Mouse (Mus musculus): ENCODE data around the gene 1700001O22Rik. TPM values are rescaled to one million over a fixed set of nuclear protein-coding genes. Genes with fewer than 3 reads are reported as not detected.
A peak's percentile ranks its signal among the peaks of the same experiment; 100 is the strongest.

The 1700001O22Rik gene
- polyA plus RNA-seq, 1 experiment from 2014 or later, result 2.4 TPM

DNA sequence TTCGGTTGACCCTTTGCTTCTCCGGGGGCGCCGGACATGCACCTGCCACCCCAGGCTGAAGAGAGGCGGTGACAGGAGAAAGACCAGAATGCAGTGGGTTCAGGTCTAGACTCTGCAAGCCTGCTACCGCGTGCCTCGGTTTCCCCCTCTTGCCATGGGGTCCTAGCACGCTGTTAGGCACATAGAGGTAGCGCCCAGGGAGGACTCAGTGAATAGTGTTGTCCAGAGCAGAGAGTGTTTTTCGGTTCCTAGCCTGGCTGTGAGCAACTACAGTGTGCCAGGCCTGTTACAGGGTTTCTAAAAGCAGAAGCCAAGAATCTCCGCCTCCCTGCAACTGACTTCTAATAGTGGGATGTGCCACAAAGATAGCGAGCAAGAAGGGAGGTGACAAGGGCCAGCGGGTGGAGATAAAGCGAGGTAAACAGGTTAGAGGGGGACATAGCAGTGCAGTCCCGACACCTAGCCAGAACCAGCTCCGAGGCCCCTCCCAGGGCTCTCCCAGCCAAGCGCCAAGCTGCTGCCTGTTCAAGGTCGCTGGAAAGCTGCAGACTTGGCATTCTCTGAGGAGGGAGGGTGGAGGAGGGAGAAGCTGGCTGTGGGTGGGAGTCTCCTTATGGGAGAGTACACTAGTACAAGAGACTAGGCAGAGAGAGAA is 31.5 kb downstream of the 1700001O22Rik start:
- WGBS, result 6% methylated on average over 19 of the region's 19 CpGs
- Histone ChIP-seq H3K36me3 (no peaks in the 10 kb centered on the region), H3K27ac (peak overlapping the region; percentile 91), H3K27me3 (no peaks in the 10 kb centered on the region), H3K9me3 (no peaks in the 10 kb centered on the region), H3K9ac (peak overlapping the region; percentile 75), H3K4me3 (peak overlapping the region; percentile 43), H3K4me2 (peak overlapping the region; percentile 80), H3K4me1 (replicated peaks) (peaks cover 47% of the 10 kb centered on the region)
- peak; percentile 54 for ATAC-seq (ENCODE audit: low FRiP score)

DNA sequence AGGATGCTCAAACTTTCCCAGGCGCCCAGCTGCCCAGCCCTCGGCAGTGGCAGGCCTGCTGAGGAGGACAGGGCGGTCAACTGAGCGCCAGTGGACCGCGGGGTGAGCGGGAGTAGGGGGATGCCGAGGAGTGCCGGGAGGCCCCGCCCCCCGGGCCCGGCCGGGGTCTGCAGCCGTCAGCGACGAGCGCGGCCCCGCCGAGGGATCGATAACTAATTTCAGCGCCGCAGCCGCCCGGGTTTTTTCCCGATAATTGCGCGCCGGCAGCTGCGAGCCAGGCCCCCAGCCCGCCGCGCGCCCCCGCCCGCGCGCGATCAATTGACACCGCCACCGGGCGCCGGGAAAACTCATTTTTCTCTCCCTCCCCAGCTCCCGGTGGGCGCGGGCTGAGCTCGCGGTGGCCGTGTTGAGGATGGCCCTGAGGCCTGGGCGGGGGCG is 32.1 kb downstream of the 1700001O22Rik start:
- peak; percentile 55; the same call in 1 of the 2 replicates for ATAC-seq (ENCODE audit: low FRiP score)
- WGBS, result 1% methylated on average over 50 of the region's 51 CpGs
- H3K9me3 ChIP-seq, result no peaks in the 10 kb centered on the region
- peaks cover 48% of the 10 kb centered on the region for H3K4me1 ChIP-seq (replicated peaks)
- peak overlapping the region; percentile 75 for H3K9ac ChIP-seq
- peak overlapping the region; percentile 43 for H3K4me3 ChIP-seq
- no peaks in the 10 kb centered on the region for H3K27me3 ChIP-seq
- H3K4me2 ChIP-seq, result peak overlapping the region; percentile 80
- H3K36me3 ChIP-seq, result no peaks in the 10 kb centered on the region
- peak overlapping the region; percentile 91 for H3K27ac ChIP-seq

DNA sequence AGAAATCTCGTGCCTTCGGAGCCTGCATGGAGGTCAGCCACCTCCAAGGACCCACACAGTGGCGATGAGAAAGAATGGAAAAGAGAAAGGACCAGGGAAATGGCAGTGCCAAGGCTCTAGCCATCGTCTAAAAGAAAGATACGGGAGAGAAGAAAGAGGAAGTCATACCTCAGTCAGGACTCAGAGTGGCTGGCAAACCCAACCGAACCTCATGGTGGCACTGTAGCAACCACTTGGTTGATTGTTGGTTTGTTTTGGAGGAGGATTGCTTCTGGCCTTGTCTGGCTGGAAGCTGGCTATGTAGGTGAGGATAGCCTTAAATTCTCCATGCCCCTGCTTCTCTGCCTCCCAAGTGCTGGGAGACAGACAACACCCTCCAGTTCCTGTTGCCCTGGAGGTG is 34.3 kb downstream of the 1700001O22Rik start:
- H3K27ac ChIP-seq, result no peak overlapping the region
- no peak for ATAC-seq (ENCODE audit: low FRiP score)
- H3K9ac ChIP-seq, result no peak overlapping the region

DNA sequence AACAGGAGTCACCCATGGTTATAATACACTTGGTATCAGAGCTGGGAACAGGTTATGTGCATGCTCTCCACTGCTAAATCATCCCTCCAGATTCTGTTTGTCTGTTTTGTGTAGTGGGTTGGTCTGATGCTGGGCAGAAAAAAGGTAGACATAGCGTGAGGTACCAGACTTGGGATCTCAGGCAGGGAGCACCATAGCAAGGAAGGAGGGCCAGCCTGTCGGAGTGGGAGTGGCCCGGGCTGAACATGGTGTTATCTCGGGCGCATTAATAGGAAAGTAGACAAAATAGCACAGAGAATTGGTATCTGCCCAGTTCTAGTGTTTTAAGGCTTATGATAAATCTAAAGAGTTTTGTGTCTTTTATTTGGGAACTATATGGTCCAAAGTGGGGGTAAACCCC is 34.9 kb downstream of the 1700001O22Rik start:
- no peak overlapping the region for H3K9ac ChIP-seq
- no peak overlapping the region for H3K4me3 ChIP-seq
- 89% methylated on average over 5 of the region's 5 CpGs for WGBS
- no peaks in the 10 kb centered on the region for H3K9me3 ChIP-seq
- H3K4me2 ChIP-seq, result no peak overlapping the region
- no peak overlapping the region for H3K27ac ChIP-seq
- H3K27me3 ChIP-seq, result no peaks in the 10 kb centered on the region
- H3K36me3 ChIP-seq, result no peaks in the 10 kb centered on the region
- peaks cover 45% of the 10 kb centered on the region for H3K4me1 ChIP-seq (replicated peaks)
- no peak for ATAC-seq (ENCODE audit: low FRiP score)

More for the DNA sequence above, 34.3 kb downstream of the 1700001O22Rik start:
- WGBS, result 59% methylated on average over 6 of the region's 6 CpGs
- H3K4me1 ChIP-seq (replicated peaks), result peaks cover 48% of the 10 kb centered on the region
- H3K4me2 ChIP-seq, result no peak overlapping the region
- no peaks in the 10 kb centered on the region for H3K27me3 ChIP-seq
- H3K4me3 ChIP-seq, result no peak overlapping the region
- no peaks in the 10 kb centered on the region for H3K36me3 ChIP-seq
- H3K9me3 ChIP-seq, result no peaks in the 10 kb centered on the region

DNA sequence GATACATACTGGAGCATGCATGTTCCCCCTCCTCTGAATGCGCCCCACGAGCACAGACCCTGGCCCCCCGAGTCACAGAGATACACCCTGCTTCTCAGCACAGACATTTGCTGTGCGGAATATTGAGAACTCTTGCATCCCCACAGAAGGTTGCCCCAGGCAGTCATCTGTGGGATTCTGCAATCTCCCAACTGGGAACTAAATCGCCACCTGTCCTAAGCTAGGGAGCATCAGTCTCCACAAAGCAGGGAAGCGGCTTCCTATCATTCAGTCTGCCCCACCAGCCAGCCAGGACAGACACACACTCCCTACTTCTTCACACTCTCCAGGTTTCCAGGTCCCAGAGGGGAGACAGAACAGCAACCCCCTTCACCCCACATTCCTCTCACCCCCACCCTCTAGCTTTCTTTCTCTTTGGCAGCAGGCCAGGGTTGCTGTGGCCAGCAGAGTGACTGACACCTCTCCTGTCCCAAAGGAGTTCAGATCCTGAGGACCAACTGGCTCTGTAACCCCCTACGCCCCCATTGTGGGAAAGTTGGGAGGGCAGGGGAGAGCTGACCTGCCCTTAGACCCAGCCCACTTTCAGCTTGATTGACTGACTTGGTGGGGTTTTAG is 35.7 kb downstream of the 1700001O22Rik start:
- no peak for ATAC-seq (ENCODE audit: low FRiP score)
- Histone ChIP-seq H3K4me2 (no peak overlapping the region), H3K36me3 (no peaks in the 10 kb centered on the region), H3K9me3 (no peaks in the 10 kb centered on the region; the same call in 1 of the 2 replicates), H3K9ac (no peak overlapping the region), H3K27ac (peak overlapping the region; percentile 49), H3K4me3 (no peak overlapping the region), H3K4me1 (replicated peaks) (peaks cover 39% of the 10 kb centered on the region), H3K27me3 (no peaks in the 10 kb centered on the region)
- 71% methylated on average over 7 of the region's 7 CpGs for WGBS

DNA sequence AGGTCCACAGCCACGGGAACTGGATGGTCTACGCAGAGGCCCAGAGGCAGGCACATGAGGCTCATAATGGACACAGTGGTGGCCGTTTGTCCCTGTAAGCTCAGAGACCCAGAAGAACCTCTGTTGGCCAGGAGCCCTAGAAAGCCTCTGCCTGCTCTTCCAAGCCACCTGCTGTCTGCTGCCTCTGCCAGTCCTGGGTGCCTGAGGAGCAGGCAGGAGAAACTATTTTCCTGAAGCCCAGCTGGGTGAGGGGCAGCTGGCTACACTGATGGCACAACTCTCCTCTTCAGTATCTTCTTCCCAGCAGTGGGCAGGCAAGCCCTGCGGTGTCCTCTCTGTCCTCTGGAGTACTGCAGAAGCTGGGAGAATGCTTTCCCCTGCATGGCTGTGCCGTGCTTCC is 37.0 kb downstream of the 1700001O22Rik start:
- H3K36me3 ChIP-seq, result no peaks in the 10 kb centered on the region
- ATAC-seq (ENCODE audit: low FRiP score), result no peak
- H3K27ac ChIP-seq, result no peak overlapping the region
- no peaks in the 10 kb centered on the region; the same call in 1 of the 2 replicates for H3K9me3 ChIP-seq
- H3K4me3 ChIP-seq, result no peak overlapping the region
- 0 out of 2 replicates have a peak overlapping the region, but pooled peaks have one; percentile 29 for H3K9ac ChIP-seq
- no peaks in the 10 kb centered on the region for H3K27me3 ChIP-seq
- H3K4me2 ChIP-seq, result no peak overlapping the region
- 83% methylated on average over 5 of the region's 5 CpGs for WGBS
- peaks cover 26% of the 10 kb centered on the region for H3K4me1 ChIP-seq (replicated peaks)

DNA sequence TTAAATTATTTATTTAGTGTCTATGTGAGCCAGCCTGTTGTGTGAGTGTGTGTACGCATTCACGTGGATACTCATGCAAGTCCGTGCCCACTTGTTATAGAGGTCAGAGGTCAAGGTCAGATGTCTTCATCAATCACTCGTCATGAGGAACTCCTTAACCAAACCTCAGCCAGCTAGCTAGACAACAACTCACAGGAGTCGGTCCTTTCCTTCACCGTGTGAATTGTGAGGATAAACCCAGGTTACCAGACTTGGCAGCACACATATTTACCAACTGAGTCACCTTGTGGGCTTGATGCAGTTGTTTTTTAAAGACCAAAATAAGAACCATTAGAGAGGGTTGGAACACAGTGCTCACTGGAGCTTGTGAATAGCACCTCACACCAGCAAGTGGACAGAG is 42.8 kb downstream of the 1700001O22Rik start:
- Histone ChIP-seq H3K4me1 (replicated peaks) (peaks cover 29% of the 10 kb centered on the region), H3K27ac (no peak overlapping the region; the same call in 1 of the 2 replicates), H3K9ac (no peak overlapping the region), H3K4me3 (no peak overlapping the region), H3K36me3 (no peaks in the 10 kb centered on the region), H3K27me3 (no peaks in the 10 kb centered on the region), H3K4me2 (no peak overlapping the region), H3K9me3 (no peaks in the 10 kb centered on the region; the same call in 1 of the 2 replicates)
- ATAC-seq (ENCODE audit: low FRiP score), result no peak
- 17% methylated on average over 6 of the region's 6 CpGs for WGBS

DNA sequence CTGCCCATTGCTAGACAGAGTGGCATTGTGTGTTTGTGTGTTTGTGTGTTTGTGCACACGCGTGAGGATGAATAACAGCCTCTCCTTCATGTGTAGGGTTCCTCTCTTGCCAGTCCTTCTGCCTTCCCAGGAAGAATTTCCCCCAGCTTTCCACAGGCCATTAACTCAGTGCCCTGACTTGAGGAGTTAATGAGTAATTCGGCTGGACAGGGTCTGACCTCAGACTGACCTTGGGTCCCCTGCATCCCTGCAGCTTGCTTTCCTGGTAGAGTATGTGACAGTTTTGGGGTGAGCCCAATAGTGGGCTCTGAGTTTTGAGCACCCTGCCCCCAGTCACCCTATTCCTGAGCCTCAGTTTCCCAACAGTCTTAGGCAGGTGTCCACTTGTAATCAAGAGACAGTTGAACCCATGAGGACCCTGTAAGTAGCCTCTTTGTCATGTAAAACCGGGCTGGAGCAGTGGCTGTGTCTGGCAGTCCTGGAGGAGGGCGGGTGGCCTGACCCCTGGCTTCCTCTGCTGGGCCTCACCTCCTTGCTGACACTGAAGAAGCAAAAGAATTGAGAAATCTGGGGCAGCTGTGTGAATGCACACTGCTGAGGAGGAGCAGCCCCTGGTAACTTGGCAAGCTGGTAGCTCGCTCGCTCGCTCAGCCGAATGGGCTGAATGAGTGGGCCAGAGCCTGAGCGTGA is 43.5 kb downstream of the 1700001O22Rik start:
- Histone ChIP-seq H3K36me3 (no peaks in the 10 kb centered on the region), H3K4me3 (no peak overlapping the region), H3K4me1 (replicated peaks) (peaks cover 29% of the 10 kb centered on the region), H3K9ac (no peak overlapping the region), H3K4me2 (no peak overlapping the region), H3K27ac (peak overlapping the region; percentile 80; the same call in 1 of the 2 replicates), H3K27me3 (no peaks in the 10 kb centered on the region), H3K9me3 (no peaks in the 10 kb centered on the region; the same call in 1 of the 2 replicates)
- no peak for ATAC-seq (ENCODE audit: low FRiP score)
- WGBS, result 20% methylated on average over 10 of the region's 10 CpGs

DNA sequence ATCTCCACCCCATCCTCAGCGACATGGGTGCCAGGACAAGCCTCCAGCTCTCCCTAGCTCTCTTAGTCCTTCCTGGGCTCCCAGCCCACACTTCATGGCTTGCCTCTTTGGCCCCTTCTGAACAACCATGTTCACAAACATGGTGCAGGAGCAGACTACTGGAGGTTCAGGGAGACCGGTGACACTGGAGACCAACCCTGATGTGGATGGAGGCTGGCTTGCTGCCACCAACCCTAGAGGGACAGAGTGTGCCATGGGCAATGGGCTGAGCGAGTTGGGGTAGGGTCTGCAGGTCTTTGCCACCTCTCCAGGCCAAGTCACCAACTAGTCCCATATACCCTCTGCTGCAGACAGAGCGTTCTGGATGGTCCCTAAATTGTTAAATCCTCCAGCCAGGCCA is 44.0 kb downstream of the 1700001O22Rik start:
- H3K27ac ChIP-seq, result peak overlapping the region; percentile 80

DNA sequence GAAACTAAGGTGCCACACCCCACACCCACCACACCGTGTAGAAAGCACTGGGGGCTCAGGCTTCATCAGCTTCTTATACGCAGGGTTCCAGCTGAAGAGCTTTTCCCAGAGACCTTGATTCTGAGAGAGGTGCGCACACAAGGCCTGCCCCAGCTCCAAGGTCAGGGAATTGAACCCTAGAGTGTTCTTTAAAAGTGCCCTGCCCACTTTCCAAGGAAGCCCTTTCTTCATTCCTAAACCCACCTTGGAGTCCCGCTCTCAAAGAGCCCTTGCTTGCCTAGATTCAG is 44.4 kb downstream of the 1700001O22Rik start:
- Histone ChIP-seq H3K4me3 (no peak overlapping the region), H3K4me1 (replicated peaks) (peaks cover 29% of the 10 kb centered on the region), H3K27ac (peak overlapping the region; percentile 80), H3K9ac (0 out of 2 replicates have a peak overlapping the region, but pooled peaks have one; percentile 15), H3K9me3 (no peaks in the 10 kb centered on the region; the same call in 1 of the 2 replicates), H3K27me3 (no peaks in the 10 kb centered on the region), H3K4me2 (no peak overlapping the region), H3K36me3 (no peaks in the 10 kb centered on the region)
- no peak for ATAC-seq (ENCODE audit: low FRiP score)
- WGBS, result 36% methylated on average over 4 of the region's 4 CpGs

More for the DNA sequence above, 44.0 kb downstream of the 1700001O22Rik start:
- no peaks in the 10 kb centered on the region for H3K36me3 ChIP-seq
- H3K27me3 ChIP-seq, result no peaks in the 10 kb centered on the region
- no peak overlapping the region for H3K4me3 ChIP-seq
- H3K9ac ChIP-seq, result no peak overlapping the region
- H3K9me3 ChIP-seq, result no peaks in the 10 kb centered on the region; the same call in 1 of the 2 replicates
- no peak overlapping the region for H3K4me2 ChIP-seq
- ATAC-seq (ENCODE audit: low FRiP score), result no peak
- 71% methylated on average over 4 of the region's 4 CpGs for WGBS
- peaks cover 29% of the 10 kb centered on the region for H3K4me1 ChIP-seq (replicated peaks)

DNA sequence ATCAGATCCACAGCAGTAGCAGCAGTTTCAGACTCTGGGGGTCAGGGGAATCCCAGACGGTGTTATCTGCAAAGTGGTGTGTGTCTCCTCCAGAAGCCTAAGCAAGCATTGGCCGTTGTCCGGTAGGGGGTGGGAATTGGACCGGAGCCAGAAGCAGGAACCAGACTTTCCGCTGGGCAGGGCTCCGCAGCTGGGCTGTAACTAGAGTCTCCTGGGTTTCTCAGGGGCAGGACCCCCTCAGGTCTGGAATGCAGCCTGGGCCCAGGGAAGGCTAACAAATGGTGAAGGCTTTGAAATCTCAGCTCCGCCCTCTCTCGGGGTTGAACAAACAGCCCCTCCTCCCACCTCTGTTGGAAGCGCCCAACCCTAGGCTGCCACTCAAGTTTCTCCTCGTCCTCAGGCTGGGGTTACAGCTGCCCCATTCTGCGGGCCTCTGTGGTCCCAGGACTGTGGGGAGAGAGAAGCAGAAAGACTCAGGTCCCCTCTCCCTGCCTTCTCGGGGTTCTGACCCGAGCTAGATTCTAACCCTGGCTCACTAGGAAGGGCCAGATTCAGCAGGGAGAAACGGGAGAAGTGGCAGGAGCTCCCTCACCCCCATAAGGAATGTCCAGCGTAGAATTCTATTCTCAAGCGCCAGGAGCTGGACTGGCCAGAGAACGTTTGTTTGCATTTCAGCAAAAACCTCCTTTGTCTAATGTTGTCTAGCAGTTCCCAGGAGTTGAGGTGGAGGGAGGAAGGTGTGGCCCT is 44.9 kb downstream of the 1700001O22Rik start:
- peak; percentile 81 for ATAC-seq (ENCODE audit: low FRiP score)
- peak overlapping the region; percentile 25 for H3K4me2 ChIP-seq
- H3K27ac ChIP-seq, result peak overlapping the region; percentile 80
- WGBS, result 2% methylated on average over 17 of the region's 17 CpGs
- 0 out of 2 replicates have a peak overlapping the region, but pooled peaks have one; percentile 15 for H3K9ac ChIP-seq
- H3K27me3 ChIP-seq, result no peaks in the 10 kb centered on the region
- no peaks in the 10 kb centered on the region for H3K36me3 ChIP-seq
- no peak overlapping the region for H3K4me3 ChIP-seq
- H3K4me1 ChIP-seq (replicated peaks), result peaks cover 30% of the 10 kb centered on the region
- no peaks in the 10 kb centered on the region; the same call in 1 of the 2 replicates for H3K9me3 ChIP-seq

All from hindbrain, embryonic 13.5 days (tissue).